Mouse (Mus musculus) hindbrain, embryonic 16.5 days (tissue): Measurements from ENCODE around the gene Plekha7. TPM values are rescaled to one million over a fixed set of nuclear protein-coding genes. Genes with fewer than 3 reads are reported as not detected.

Experiments
- ATAC-seq: fragments of 200-750 bp; cut with Nextera tagmentation; 2 replicates; pipeline ENCODE4 v1.8.0; 2017; ENCODE audit warnings: moderate TSS enrichment, moderate library complexity
- H3K27ac ChIP-seq: fragments of 300-500 bp; sonication (generic); 2 replicates; pipeline ENCODE4 v1.5.1; 2014; ENCODE audit warnings: low read depth, mild to moderate bottlenecking, control low read depth, low read length, moderate library complexity
- H3K27me3 ChIP-seq: fragments of 300-500 bp; sonication (generic); replicated peaks from 2 replicates; pipeline ENCODE4 v1.6.1; 2014; ENCODE audit warnings: low read length; ENCODE audit not compliant: control insufficient read depth, insufficient read depth
- H3K36me3 ChIP-seq: fragments of 300-500 bp; sonication (generic); 2 replicates; pipeline ENCODE4 v1.6.1; 2014; ENCODE audit warnings: mild to moderate bottlenecking, low read length, moderate library complexity, mixed read lengths; ENCODE audit not compliant: control insufficient read depth, insufficient read depth
- H3K4me1 ChIP-seq: fragments of 300-500 bp; sonication (generic); 2 replicates; pipeline ENCODE4 v1.6.1; 2014; ENCODE audit warnings: low read depth, low read length; ENCODE audit not compliant: control insufficient read depth, insufficient read depth
- H3K4me2 ChIP-seq: fragments of 300-500 bp; sonication (generic); 2 replicates; pipeline ENCODE4 v1.6.1; 2014; ENCODE audit warnings: mild to moderate bottlenecking, low read length, control low read depth, moderate library complexity
- H3K4me3 ChIP-seq: fragments of 300-500 bp; sonication (generic); 2 replicates; pipeline ENCODE4 v1.5.1; 2014; ENCODE audit warnings: mild to moderate bottlenecking, low read length, control low read depth, moderate library complexity
- H3K9ac ChIP-seq: fragments of 300-500 bp; sonication (generic); 2 replicates; pipeline ENCODE4 v1.6.1; 2014; ENCODE audit warnings: low read depth, mild to moderate bottlenecking, control low read depth, low read length, moderate library complexity
- H3K9me3 ChIP-seq: fragments of 300-500 bp; sonication (generic); 2 replicates; pipeline ENCODE4 v1.6.1; 2014; ENCODE audit warnings: mild to moderate bottlenecking, low read length, moderate library complexity; ENCODE audit not compliant: control insufficient read depth
- WGBS: fragments of 180-500 bp; shearing (Covaris S2); extraction: QIAGEN DNeasy Blood & Tissue Kit; methylation state at CpG from one replicate; pipeline ENCODE4 v1.1.7; 2014; 5-methylcytosine and 5-hydroxymethylcytosine counted together
- polyA plus RNA-seq: library from polyadenylated mRNA; unstranded; fragments of >200 nt; fragmentation: Nextera tagmentation; extraction: Ambion mirVana; gene quantifications from 2 replicates; pipeline ENCODE4 v1.2.1, GENCODE M21; 2015

The Plekha7 gene
- polyA plus RNA-seq, 1 experiment from 2014 or later = 8.5 TPM

- H3K4me2 ChIP-seq = peak overlapping the region; percentile 95; the same call in 1 of the 2 replicates
- no peaks in the 10 kb centered on the region for H3K9me3 ChIP-seq
- H3K4me1 ChIP-seq = peaks cover 31% of the 10 kb centered on the region
- no peak overlapping the region for H3K4me3 ChIP-seq
- WGBS = 62% methylated on average over 4 of the region's 4 CpGs
- H3K27me3 ChIP-seq = no peaks in the 10 kb centered on the region
- H3K27ac ChIP-seq = no peak overlapping the region; the same call in 1 of the 2 replicates
- no peak for ATAC-seq
- no peak overlapping the region for H3K9ac ChIP-seq
- H3K36me3 ChIP-seq = no peaks in the 10 kb centered on the region
Observed at GRCm38 (mm10) chr7:116238320-116238719, 69.9 kb downstream of the Plekha7 start.

- Histone ChIP-seq H3K9me3 (no peaks in the 10 kb centered on the region), H3K4me2 (peak overlapping the region; percentile 95), H3K4me1 (peaks cover 31% of the 10 kb centered on the region), H3K27me3 (no peaks in the 10 kb centered on the region), H3K27ac (peak overlapping the region; percentile 31; the same call in 1 of the 2 replicates), H3K4me3 (peak overlapping the region; percentile 55), H3K36me3 (no peaks in the 10 kb centered on the region), H3K9ac (peak overlapping the region; percentile 75)
- ATAC-seq = peak; percentile 50
- WGBS = under 1% methylated on average over 62 of the region's 69 CpGs
Observed at GRCm38 (mm10) chr7:116237157-116237981, 70.8 kb downstream of the Plekha7 start.

- peak overlapping the region; percentile 95 for H3K4me2 ChIP-seq
- H3K4me3 ChIP-seq = peak overlapping the region; percentile 55
- no peak for ATAC-seq
- 39% methylated on average over 8 of the region's 8 CpGs for WGBS
- no peak overlapping the region; the same call in 1 of the 2 replicates for H3K27ac ChIP-seq
- peaks cover 30% of the 10 kb centered on the region for H3K4me1 ChIP-seq
- no peaks in the 10 kb centered on the region for H3K9me3 ChIP-seq
- H3K27me3 ChIP-seq = no peaks in the 10 kb centered on the region
- H3K9ac ChIP-seq = peak overlapping the region; percentile 75
- H3K36me3 ChIP-seq = no peaks in the 10 kb centered on the region
Observed at GRCm38 (mm10) chr7:116236608-116237007, 71.6 kb downstream of the Plekha7 start.

GRCm38 (mm10) chr7:116234287-116234806 lies 73.8 kb downstream of the Plekha7 start:
- peaks cover 28% of the 10 kb centered on the region for H3K4me1 ChIP-seq
- WGBS = 56% methylated on average over 7 of the region's 7 CpGs
- ATAC-seq = no peak
- no peaks in the 10 kb centered on the region for H3K9me3 ChIP-seq
- no peak overlapping the region for H3K9ac ChIP-seq
- H3K36me3 ChIP-seq = no peaks in the 10 kb centered on the region
- H3K4me2 ChIP-seq = no peak overlapping the region
- no peaks in the 10 kb centered on the region for H3K27me3 ChIP-seq
- H3K4me3 ChIP-seq = no peak overlapping the region
- H3K27ac ChIP-seq = no peak overlapping the region

GRCm38 (mm10) chr7:116230811-116231609 lies 77.2 kb downstream of the Plekha7 start:
- Histone ChIP-seq H3K27me3 (no peaks in the 10 kb centered on the region), H3K4me1 (peaks cover 11% of the 10 kb centered on the region), H3K27ac (no peak overlapping the region), H3K4me2 (no peak overlapping the region), H3K36me3 (no peaks in the 10 kb centered on the region), H3K9ac (no peak overlapping the region), H3K4me3 (no peak overlapping the region), H3K9me3 (no peaks in the 10 kb centered on the region)
- WGBS = 74% methylated on average over 11 of the region's 11 CpGs
- no peak for ATAC-seq

GRCm38 (mm10) chr7:116226877-116227282 lies 81.3 kb downstream of the Plekha7 start:
- H3K27ac ChIP-seq = no peak overlapping the region

GRCm38 (mm10) chr7:116226316-116226715 lies 81.9 kb downstream of the Plekha7 start:
- Histone ChIP-seq H3K27ac (no peak overlapping the region), H3K9me3 (no peaks in the 10 kb centered on the region), H3K9ac (no peak overlapping the region), H3K4me1 (peaks cover 20% of the 10 kb centered on the region), H3K36me3 (no peaks in the 10 kb centered on the region), H3K4me3 (no peak overlapping the region), H3K27me3 (no peaks in the 10 kb centered on the region), H3K4me2 (no peak overlapping the region)
- WGBS = 92% methylated on average over 6 of the region's 6 CpGs
- no peak for ATAC-seq

More at GRCm38 (mm10) chr7:116226877-116227282, 81.3 kb downstream of the Plekha7 start:
- Histone ChIP-seq H3K4me2 (0 out of 2 replicates have a peak overlapping the region, but pooled peaks have one; percentile 9), H3K27me3 (no peaks in the 10 kb centered on the region), H3K9ac (no peak overlapping the region), H3K9me3 (no peaks in the 10 kb centered on the region), H3K4me1 (peaks cover 16% of the 10 kb centered on the region), H3K4me3 (no peak overlapping the region), H3K36me3 (no peaks in the 10 kb centered on the region)
- WGBS = 46% methylated on average over 7 of the region's 7 CpGs
- ATAC-seq = peak; percentile 65

GRCm38 (mm10) chr7:116224543-116224942 lies 83.6 kb downstream of the Plekha7 start:
- no peak overlapping the region for H3K9ac ChIP-seq
- H3K4me1 ChIP-seq = peaks cover 23% of the 10 kb centered on the region
- H3K4me3 ChIP-seq = no peak overlapping the region
- ATAC-seq = no peak
- 68% methylated on average over 2 of the region's 2 CpGs for WGBS
- H3K27ac ChIP-seq = no peak overlapping the region
- no peaks in the 10 kb centered on the region for H3K9me3 ChIP-seq
- H3K27me3 ChIP-seq = no peaks in the 10 kb centered on the region
- H3K36me3 ChIP-seq = no peaks in the 10 kb centered on the region
- no peak overlapping the region for H3K4me2 ChIP-seq
